Mouse (Mus musculus) 3T3-L1 (cell line): ENCODE measurements around the gene Slc8a2.
A peak's percentile ranks its signal among the peaks of the same experiment; 100 is the strongest.

Experiments
- DNase-seq: peaks from one replicate; pipeline ENCODE4 v3.0.0-alpha.2; 2015; ENCODE audit warnings: low read depth, low spot score

The Slc8a2 gene

DNA sequence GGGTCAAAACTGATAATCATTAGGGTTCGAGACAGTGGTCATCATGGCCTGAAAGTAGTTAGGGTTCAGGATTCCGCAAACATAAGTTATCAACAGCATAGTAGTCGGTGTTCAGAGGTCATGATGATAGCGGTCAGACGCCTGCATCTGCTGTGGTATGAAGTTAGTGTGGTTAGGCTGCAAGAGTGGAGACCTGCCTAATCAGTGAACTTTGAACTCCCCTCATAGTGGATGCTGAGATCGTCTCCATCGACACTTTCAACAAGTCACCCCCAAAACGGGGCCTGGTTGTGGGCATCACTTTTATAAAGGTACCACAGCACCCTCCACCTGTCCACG is 9.4 kb upstream of the Slc8a2 start:
- no peak for DNase-seq

GRCm38 (mm10) chr7:16125829-16126228 is 3.8 kb upstream of the Slc8a2 start:
- no peak for DNase-seq

DNA sequence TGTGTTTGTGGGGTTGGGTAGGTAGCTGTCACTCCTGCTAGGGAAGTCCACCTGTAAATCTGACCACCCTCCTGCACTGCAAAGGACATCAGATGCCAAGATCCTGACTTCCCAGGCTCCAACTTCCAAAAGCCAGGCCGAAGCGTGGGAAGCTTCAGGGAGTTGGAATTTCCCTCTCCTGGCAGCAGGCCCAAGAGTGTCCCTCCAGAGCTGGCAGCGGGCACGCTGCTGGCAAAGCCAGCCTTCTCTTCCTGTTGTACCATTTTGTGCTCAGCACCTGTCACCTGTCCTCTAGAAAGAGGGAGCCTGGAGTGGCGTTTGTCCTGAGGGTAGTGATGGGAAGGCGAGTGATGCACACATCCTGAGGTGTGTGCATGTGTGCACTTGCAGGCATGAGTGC is 1.3 kb upstream of the Slc8a2 start:
- DNase-seq: no peak

GRCm38 (mm10) chr7:16128899-16129298 is 727 bp upstream of the Slc8a2 start:
- no peak for DNase-seq

DNA sequence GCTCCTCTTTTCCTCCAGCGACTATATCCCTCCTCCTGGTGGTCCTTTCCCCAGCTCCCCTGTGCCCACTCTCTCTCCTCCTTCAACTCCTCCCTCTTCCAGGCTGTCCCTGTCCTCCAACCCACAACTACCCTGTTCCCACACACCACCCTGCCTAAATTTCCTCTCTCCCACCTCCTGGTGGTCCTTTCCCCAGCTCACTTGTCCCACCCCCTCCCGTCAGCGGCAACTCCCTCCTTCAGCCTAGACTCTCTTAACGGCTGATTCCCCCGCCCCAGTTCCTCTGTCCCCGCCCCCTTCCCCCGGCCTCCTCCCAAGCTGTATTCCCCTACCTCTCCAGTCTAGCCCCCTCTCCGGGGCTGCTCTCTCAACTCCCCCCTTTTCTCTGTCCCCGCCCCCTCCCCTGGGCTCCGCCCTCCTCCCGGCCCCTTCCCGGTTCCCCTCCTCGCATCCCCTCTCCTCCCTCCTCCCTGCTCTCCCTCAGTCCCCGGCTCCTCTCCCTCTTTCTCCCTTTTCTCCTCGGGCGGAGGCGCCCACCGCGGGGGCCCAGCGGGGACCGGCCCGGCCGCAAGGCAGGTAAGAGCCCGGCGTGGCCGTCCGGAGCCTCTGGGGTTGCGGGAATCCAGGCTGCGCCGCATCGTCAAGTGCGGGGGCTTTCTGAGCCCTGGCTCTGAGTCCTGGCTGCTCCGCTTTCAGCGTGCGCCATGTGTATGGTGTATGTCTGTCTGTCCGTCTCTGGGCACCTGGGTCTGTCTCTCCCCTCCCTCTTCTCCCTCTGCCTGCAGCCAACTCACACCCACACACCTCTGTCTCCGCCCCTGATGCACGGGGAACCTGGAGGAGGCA is 443 bp downstream of the Slc8a2 start:
- DNase-seq: no peak

GRCm38 (mm10) chr7:16130956-16131634 is 1.5 kb downstream of the Slc8a2 start:
- no peak for DNase-seq

DNA sequence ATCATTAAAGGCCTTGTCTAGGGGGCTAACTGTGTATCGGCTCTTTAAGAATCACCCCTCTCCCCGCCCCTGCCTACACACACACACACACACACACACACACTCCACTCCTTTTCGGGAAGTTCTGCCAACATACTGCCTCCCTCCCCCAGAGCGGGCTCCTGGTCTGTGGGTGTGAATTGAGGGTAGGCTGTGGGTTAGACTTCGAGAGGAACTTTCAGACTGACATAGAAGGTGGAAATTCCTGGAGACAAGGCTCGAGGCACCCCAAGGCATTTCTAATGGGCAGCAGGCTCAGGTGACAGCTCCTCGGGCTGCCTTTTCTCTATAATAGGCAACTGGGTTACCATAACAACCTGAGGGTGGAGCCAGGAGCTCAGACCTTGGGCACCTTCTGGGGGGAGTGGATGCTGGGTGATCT is 2.5 kb downstream of the Slc8a2 start:
- DNase-seq: no peak

GRCm38 (mm10) chr7:16132926-16133325 is 3.3 kb downstream of the Slc8a2 start:
- no peak for DNase-seq

DNA sequence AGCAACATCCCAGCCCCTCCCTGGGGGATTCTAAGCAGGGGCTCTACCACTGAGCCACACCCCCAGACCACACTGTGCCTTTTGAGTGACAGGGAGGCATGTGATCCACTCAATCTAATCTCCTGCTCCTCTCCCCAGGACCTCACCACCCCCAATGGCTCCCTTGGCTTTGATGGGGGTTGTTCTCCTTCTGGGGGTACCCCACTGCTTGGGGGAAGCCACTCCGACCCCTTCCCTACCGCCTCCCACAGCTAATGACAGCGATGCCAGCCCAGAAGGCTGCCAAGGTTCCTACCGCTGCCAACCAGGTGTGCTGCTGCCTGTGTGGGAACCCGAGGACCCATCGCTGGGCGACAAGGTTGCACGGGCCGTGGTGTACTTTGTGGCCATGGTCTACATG is 4.1 kb downstream of the Slc8a2 start:
- no peak for DNase-seq

DNA sequence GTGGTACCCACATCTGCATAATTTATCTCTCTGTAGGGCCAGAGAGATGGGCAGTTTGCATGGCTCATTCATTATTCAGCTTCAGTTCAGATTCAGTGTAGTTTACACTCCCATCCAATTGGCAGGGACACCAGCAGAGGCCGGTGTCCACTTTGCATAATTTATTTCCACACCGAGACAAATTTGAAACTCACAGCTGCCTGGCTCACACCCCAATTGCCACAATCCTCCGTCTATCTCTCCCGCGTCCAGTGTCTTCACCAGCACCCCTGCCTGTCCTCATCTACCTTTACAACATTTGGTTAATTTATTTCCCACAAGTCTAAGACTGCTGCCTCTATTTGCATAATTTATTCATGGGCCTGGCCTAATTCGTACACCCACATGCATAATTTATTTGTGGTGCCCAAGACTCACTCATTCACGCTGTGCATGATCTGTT is 5.3 kb downstream of the Slc8a2 start:
- DNase-seq: no peak

DNA sequence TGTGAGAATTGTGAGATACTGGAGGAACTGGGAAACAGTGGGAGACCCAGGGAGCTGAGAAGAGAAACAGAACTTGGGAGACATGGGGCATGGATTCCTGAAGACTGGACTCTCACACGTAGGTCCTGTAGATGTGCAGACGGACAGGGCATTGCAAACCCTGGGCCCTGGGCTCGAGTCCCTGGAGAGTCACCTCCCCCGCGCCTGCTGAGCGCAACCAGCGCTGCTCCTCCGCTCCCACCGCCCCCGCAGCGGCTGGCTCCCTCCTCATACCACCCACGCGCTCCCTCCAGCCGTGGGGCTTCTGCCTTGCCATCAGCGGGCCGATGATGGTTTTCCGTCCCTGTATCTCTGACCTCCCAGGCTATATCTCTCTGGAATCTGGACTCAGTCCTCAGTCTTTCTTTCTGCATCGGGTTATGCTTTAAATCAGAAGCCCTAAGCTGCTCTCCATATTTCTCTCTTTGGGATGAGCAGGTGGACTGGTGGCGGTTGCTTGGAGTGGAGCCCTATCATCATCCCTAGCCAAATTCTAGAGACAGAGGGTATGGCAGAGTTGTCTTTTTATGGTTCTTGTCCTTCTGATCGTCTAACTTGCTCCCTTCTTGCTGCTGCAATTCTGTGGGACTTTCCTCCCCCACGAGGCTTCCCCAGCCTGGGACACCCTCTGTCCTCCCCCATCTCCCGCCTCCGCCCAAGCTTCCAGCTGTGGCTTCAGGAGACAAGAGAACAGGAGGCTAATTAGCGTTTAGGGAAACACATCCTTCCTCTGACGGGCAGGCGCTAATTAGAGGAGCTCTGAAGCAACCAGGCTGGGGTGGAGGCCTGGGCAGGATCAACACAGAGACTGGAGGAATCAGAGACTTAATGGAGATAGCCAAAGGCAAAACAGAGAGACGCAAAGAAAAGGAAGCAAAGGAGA is 17.1 kb downstream of the Slc8a2 start:
- no peak for DNase-seq

DNA sequence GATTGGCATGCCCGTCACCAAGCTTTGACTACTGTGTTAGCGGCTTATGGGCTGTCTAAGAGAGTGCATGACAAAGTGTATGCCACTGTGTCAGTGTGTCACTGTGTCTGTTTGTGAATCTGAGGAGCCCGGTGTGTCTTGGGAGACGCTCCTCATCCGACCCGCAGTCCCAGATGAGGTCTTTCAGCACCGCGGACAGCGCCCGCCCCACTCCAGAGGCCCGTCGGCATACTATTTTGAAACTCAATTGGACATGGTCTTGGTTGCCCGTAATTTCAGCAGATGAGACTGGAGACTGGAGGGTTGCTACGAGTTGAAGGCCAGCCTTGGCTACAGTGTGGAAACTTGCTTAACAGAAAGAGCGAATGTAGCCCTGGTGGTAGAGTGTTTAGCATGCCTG is 18.0 kb downstream of the Slc8a2 start:
- DNase-seq: peak; percentile 18

DNA sequence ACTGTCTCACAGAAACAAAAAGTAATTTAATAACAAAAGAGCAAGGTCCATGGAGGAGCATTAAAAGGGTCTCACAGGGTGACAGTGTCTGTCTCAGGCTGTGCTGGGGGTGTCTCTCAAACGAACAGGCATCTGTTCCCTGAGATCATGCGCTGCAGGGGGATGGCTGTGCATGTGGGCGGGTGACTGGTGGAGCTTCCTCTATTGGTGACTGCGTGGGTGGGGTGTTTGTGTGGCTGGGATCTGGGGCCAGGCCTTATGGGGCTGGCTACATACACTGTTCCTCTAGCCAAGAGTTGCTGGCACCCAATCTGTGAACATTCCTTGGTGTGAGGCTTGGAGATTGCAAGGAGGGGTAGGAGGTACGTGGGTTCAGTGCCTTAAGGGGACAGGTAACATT is 19.6 kb downstream of the Slc8a2 start:
- no peak for DNase-seq

DNA sequence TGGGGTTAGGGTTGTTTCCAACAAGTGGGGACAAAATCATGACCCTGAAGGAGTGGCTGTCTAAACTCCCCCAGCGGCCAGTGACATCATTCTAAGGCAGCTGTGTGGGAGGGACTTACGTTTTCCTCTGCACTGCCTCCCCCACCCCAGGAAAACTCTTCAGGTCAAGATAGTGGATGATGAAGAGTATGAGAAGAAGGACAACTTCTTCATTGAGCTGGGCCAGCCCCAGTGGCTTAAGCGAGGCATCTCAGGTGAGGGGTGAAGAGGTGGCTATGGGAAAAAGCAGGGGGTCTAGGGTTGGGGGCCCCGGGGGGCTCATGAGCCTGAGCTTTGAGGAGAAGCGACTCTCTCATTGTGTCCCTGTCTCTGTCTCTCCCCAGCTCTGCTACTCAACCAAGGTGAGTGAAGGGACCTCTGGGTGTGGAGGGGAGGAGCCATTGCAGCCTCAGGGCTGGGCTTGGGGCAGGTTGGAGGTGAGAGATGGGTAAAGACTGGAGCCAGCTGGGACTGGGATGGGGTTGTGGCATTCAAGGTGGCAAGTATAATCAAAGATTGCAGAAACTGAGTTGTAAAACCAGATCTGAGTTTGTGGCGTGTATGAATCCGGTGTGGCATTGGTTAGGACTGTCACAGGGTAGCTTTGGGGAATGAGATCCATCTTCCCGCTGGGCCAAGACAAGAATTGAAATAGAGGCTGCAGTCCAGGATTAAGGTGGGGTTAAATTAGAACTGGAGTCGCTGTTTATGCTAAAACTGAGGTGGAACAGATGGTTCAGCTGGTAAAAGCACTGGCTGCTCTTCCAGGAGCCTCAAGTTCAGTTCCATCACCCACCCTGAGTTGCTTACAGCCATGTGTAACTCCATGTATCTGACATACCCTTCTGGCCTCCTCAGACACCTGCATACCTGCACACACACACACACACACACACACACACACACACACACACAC is 20.8 kb downstream of the Slc8a2 start:
- no peak for DNase-seq

DNA sequence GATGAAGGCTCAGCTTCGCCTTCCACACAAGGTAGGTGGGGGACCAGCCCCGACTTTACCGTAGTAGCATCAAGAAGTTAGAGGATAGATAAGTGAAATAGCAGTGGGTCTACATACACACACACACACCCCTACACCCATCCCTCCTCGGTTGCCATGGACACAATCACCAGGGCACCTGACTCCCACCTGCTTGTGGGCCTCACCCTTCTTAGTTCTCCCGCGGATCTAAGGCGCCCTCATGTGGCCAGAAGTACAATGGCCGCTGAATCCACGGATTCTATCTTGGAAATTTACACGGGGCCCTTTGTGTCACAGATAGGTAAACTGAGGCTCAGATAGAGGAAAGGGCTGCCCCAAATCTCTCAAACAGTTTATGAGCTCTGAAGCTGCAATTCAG is 23.9 kb downstream of the Slc8a2 start:
- peak; percentile 54 for DNase-seq

DNA sequence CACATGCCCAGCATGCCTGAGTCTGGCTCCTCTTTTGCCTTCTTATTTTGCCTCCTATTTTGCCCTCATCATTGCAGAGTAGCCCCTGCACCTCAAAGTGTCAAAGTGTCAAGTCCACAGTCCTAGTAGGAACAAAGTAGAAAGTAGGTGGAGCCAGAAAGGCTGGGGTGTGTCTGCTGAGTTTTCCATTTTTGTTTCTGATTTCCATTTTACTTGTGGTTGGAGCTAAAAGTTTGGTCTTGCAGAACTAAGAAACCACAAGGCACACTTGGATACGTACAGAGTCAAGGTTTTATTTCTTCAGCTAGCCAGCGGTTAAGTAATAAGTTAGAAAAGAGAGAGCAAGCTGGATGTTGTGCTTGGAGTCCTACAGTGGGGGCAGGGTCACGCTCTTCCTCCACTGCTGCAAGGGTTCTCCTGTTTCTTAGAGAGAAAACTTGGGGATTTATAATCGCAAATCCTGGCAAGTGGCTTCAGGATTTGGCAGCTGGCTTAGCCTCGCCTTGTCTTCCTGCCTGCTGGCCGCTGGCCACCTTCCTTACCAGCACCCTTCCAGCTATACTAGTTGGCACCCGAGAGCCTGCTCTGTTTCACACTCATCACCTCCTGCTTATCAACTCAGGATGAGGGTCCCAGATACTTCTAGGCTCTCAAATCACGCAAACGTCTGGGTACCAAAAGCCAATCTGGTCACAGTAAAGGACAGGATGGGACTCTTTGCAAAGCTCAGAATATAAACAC is 25.7 kb downstream of the Slc8a2 start:
- peak; percentile 18 for DNase-seq

- DNase-seq: peak; percentile 3
Measured at GRCm38 (mm10) chr7:16156105-16156714, 26.6 kb downstream of the Slc8a2 start.

DNA sequence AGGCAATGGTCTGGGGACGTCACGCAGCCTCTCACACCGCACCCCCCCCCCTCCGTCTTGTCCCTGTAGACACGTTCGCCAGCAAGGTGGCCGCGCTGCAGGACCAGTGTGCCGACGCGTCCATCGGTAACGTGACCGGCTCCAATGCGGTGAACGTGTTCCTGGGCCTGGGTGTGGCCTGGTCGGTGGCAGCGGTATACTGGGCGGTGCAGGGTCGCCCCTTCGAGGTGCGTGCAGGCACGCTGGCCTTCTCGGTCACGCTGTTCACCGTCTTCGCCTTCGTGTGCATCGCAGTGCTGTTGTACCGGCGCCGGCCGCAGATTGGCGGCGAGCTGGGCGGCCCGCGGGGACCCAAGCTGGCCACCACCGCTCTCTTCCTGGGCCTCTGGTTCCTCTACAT is 29.1 kb downstream of the Slc8a2 start:
- DNase-seq: no peak

DNA sequence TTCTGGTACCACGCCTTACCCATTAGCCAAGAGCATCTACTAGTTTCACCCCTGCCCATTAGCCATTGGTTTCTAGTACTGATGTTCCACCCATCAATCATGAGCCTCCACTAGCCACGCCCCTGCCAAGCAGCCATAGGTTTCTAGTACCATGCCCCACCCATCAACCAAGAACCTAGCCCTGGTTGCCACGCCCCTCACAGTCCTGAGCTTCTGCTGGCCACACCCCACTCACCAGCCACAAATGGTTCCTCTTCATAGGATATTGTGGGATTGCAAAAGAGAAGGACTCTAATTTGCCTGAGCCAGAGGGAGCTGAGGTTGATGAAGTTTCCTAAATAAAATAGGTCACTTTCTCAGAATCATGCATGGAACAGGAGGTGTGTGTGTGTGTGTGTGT is 31.1 kb downstream of the Slc8a2 start:
- DNase-seq: no peak

DNA sequence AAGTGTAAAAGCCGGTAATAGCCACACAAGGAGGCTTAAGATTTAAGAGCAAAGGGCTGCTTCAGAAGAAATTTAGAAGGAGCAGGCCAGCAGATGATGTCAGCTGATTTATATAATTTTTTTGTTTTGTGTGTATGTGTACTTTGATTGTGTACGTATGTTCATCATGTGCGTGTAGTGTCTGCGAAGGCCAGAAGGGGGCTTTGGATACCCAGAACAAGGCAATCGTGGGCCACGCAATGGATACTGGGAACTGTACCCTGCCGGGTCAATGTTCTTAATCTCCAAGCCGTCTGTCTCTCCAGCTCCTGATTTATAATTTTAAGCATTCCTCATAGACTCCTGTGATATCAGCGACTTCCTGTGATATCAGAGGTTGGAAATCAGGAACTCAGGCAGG is 31.7 kb downstream of the Slc8a2 start:
- no peak for DNase-seq
